ENCODE assay signal across 9 mouse cellular contexts in the genomic region with DNA sequence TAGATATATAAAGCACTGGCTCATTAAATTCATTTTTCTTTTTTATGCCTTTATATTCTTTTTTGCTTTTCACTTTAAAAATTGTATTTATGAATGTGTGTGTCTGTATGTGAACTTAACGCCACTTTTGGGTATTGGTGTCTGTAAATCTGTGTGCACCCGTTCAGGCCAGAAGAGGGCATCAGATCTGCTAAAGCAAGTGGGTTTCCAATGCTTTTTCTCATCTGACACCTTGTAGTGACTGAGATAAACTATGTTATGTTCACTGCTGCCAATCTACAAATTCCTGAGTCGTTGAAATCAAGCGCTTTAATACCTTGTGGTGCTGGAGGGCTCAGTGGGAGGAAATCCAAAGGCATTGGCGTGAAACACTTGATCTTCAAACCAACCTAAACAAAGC. TPM values are rescaled to one million over a fixed set of nuclear protein-coding genes. Genes with fewer than 3 reads are reported as not detected.
DNase-seq lines count a peak whose midpoint lies in the region; ATAC-seq and TF ChIP-seq lines count a peak whose summit lies in the region.
"Had no signal": no experiment of that assay in that cellular context is flagged by ENCODE, and none has a peak within 500 bp of the region (broad histone marks: within the 10 kb centered on the region; RNA-seq: fewer than 3 reads in every experiment).

No protein-coding gene starts in this region.

- H3K4me2 ChIP-seq in lung, postnatal 0 days (replicated peaks; ENCODE audit: low read depth, low read length): no peak overlapping the region
- H3K4me2 ChIP-seq: lung, embryonic 15.5 days had no signal

- peak; percentile 59 for TF ChIP-seq CTCF in lung, postnatal 0 days (IDR thresholded peaks at IDR 0.05)
- peak; percentile 51; the same call in 1 of the 2 replicates for TF ChIP-seq CTCF in brain, embryonic 14.5 days (IDR thresholded peaks at IDR 0.05; ENCODE audit: borderline replicate concordance, extremely low read depth, insufficient read depth, insufficient read length)

- no peak overlapping the region for H3K9ac ChIP-seq in lung, postnatal 0 days (replicated peaks; ENCODE audit: low read depth)
- H3K9ac ChIP-seq: lung, embryonic 15.5 days had no signal

- ATAC-seq in lung, postnatal 0 days: no peak

- no peaks in the 10 kb centered on the region for H3K27me3 ChIP-seq in heart, embryonic 10.5 days (ENCODE audit: insufficient read depth, poor library complexity, severe bottlenecking)
- H3K27me3 ChIP-seq in lung, postnatal 0 days (replicated peaks; ENCODE audit: insufficient read depth, low read length): no peaks in the 10 kb centered on the region
- no peaks in the 10 kb centered on the region for H3K27me3 ChIP-seq in splenic B cell, adult 2 months (ENCODE audit: control insufficient read depth, insufficient read depth, low read length, poor library complexity, severe bottlenecking)
- H3K27me3 ChIP-seq: lung, embryonic 15.5 days had no signal

- TF ChIP-seq POLR2A in brain, embryonic 14.5 days (IDR thresholded peaks at IDR 0.05; ENCODE audit: borderline replicate concordance, extremely low read depth, insufficient read depth, insufficient read length, poor library complexity, severe bottlenecking): no peak

- no peaks in the 10 kb centered on the region for H3K4me1 ChIP-seq in heart, embryonic 10.5 days
- no peaks in the 10 kb centered on the region for H3K4me1 ChIP-seq in lung, postnatal 0 days (ENCODE audit: insufficient read depth, low read depth, low read length)
- H3K4me1 ChIP-seq: lung, embryonic 15.5 days had no signal

- TF ChIP-seq EP300 in lung, postnatal 0 days (IDR thresholded peaks at IDR 0.05): no peak

- H3K36me3 ChIP-seq in heart, embryonic 10.5 days: peaks cover 84% of the 10 kb centered on the region
- H3K36me3 ChIP-seq in lung, postnatal 0 days (ENCODE audit: insufficient read depth, low read length): no peaks in the 10 kb centered on the region
- H3K36me3 ChIP-seq in splenic B cell, adult 2 months (ENCODE audit: control insufficient read depth, insufficient read depth, low read length, poor library complexity, severe bottlenecking): no peaks in the 10 kb centered on the region; the same call in 1 of the 2 replicates

- WGBS in heart, embryonic 10.5 days: 71% methylated on average over 5 of the region's 5 CpGs
- WGBS in lung, postnatal 0 days: 66% methylated on average over 5 of the region's 5 CpGs

- intact Hi-C loops in heart, postnatal 25 days (cut with DNase I): no loop called here

- peak; percentile 66 for DNase-seq in heart, embryonic 10.5 days (ENCODE audit: low spot score)
- DNase-seq in heart, postnatal 25 days (ENCODE audit: low spot score): no peak
- peak; percentile 37 for DNase-seq in lung, postnatal 0 days (ENCODE audit: low spot score)
- DNase-seq in lung, adult 18-20 months: no peak
- DNase-seq in brain, embryonic 14.5 days (ENCODE audit: low read depth): peak; percentile 60
- DNase-seq in splenic B cell, adult 2 months (ENCODE audit: low read depth, low spot score): peak; percentile 32
- DNase-seq in spleen, postnatal 36 days (ENCODE audit: low spot score in 2 of 2): no peak
- DNase-seq in ovary, postnatal 36 days (ENCODE audit: low spot score): no peak

- H3K4me3 ChIP-seq in heart, embryonic 10.5 days: no peak overlapping the region
- no peak overlapping the region for H3K4me3 ChIP-seq in lung, postnatal 0 days (ENCODE audit: low read depth, low read length)
- H3K4me3 ChIP-seq: lung, embryonic 15.5 days had no signal

- H3K27ac ChIP-seq in heart, embryonic 10.5 days: no peak overlapping the region
- no peak overlapping the region for H3K27ac ChIP-seq in lung, postnatal 0 days (ENCODE audit: low read length)
- H3K27ac ChIP-seq: lung, embryonic 15.5 days had no signal

- no peaks in the 10 kb centered on the region for H3K9me3 ChIP-seq in heart, embryonic 10.5 days
- no peaks in the 10 kb centered on the region for H3K9me3 ChIP-seq in lung, postnatal 0 days (ENCODE audit: low read length)
- H3K9me3 ChIP-seq: lung, embryonic 15.5 days had no signal

RNA-seq across cellular contexts. Expression of gene Gm49384, which starts 7.0 kb away (rescaled TPM):
- polyA plus RNA-seq in heart, embryonic 10.5 days (2016; fragmentation: Nextera tagmentation; extraction: Ambion mirVana): 24.3 and 29.5 TPM in 2 replicates
- 1 to 10 TPM; 2.3 to 3.7 TPM for total RNA-seq in heart, postnatal 25 days (2021)
- polyA plus RNA-seq in lung, postnatal 0 days (2015; fragmentation: Nextera tagmentation; extraction: Ambion mirVana): 6.3 and 6.4 TPM in 2 replicates
- polyA plus RNA-seq in brain, embryonic 14.5 days (2012; rRNA removed): 5.1 and 5.5 TPM in 2 replicates

RNA-seq across cellular contexts. Expression of gene Dnaaf2, which starts 12.8 kb away (rescaled TPM):
- polyA plus RNA-seq in heart, embryonic 10.5 days (2016; fragmentation: Nextera tagmentation; extraction: Ambion mirVana): 9.3 and 13.0 TPM in 2 replicates
- total RNA-seq in heart, postnatal 25 days (2021): under 1 TPM; 0.34 to 0.56 TPM
- polyA plus RNA-seq in lung, postnatal 0 days (2015; fragmentation: Nextera tagmentation; extraction: Ambion mirVana): 5.8 and 6.3 TPM in 2 replicates
- polyA plus RNA-seq in brain, embryonic 14.5 days (2012; rRNA removed): 4.6 and 5.7 TPM in 2 replicates

RNA-seq across cellular contexts. Expression of gene Gm49383, which starts 14.2 kb away (rescaled TPM):
- polyA plus RNA-seq in heart, embryonic 10.5 days (2016; fragmentation: Nextera tagmentation; extraction: Ambion mirVana): 27.3 and 35.2 TPM in 2 replicates
- total RNA-seq in heart, postnatal 25 days (2021): 1 to 10 TPM; 2.6 to 4.5 TPM
- 7.9 and 8.2 TPM in 2 replicates for polyA plus RNA-seq in lung, postnatal 0 days (2015; fragmentation: Nextera tagmentation; extraction: Ambion mirVana)
- 4.1 and 5.7 TPM in 2 replicates for polyA plus RNA-seq in brain, embryonic 14.5 days (2012; rRNA removed)

RNA-seq across cellular contexts. Expression of gene Pole2, which starts 16.9 kb away (rescaled TPM):
- polyA plus RNA-seq in heart, embryonic 10.5 days (2016; fragmentation: Nextera tagmentation; extraction: Ambion mirVana): 20.9 and 28.7 TPM in 2 replicates
- 1 to 10 TPM in 1 of 2 experiments, under 1 TPM in 1; 0.98 to 1.2 TPM for total RNA-seq in heart, postnatal 25 days (2021)
- 5.3 and 6.1 TPM in 2 replicates for polyA plus RNA-seq in lung, postnatal 0 days (2015; fragmentation: Nextera tagmentation; extraction: Ambion mirVana)
- 7.8 and 14.5 TPM in 2 replicates for polyA plus RNA-seq in brain, embryonic 14.5 days (2012; rRNA removed)

RNA-seq across cellular contexts. Expression of gene Mgat2, which starts 27.1 kb away (rescaled TPM):
- 43.2 and 49.6 TPM in 2 replicates for polyA plus RNA-seq in heart, embryonic 10.5 days (2016; fragmentation: Nextera tagmentation; extraction: Ambion mirVana)
- 10 to 100 TPM; 19.6 to 20.0 TPM for total RNA-seq in heart, postnatal 25 days (2021)
- 45.7 and 50.0 TPM in 2 replicates for polyA plus RNA-seq in lung, postnatal 0 days (2015; fragmentation: Nextera tagmentation; extraction: Ambion mirVana)
- polyA plus RNA-seq in brain, embryonic 14.5 days (2012; rRNA removed): 16.1 and 19.9 TPM in 2 replicates

Comparison
In these comparisons a context has a peak if more than half of its experiments do, and no peak if none do; other contexts are left out.
1. DNase-seq: peak in heart, embryonic 10.5 days (single experiment), lung, postnatal 0 days (single experiment), brain, embryonic 14.5 days (single experiment) and splenic B cell, adult 2 months (single experiment); none in heart, postnatal 25 days (single experiment), lung, adult 18-20 months (0 of 2), spleen, postnatal 36 days (0 of 2) and ovary, postnatal 36 days (single experiment).